Mouse (Mus musculus): Measurements from ENCODE around the gene 6030452D12Rik. TPM values are rescaled to one million over a fixed set of nuclear protein-coding genes. Genes with fewer than 3 reads are reported as not detected.

6030452D12Rik gene
- polyA plus RNA-seq, 1 experiment = not detected

- Histone ChIP-seq H3K4me1 (ENCODE audit: control insufficient read depth, insufficient read depth, low read length) (no peaks in the 10 kb centered on the region), H3K4me3 (replicated peaks; ENCODE audit: extremely low read depth, low read depth, low read length) (no peak overlapping the region)
- 81% methylated on average over 4 of the region's 4 CpGs for WGBS
- no peak for DNase-seq
- TF ChIP-seq POLR2A (IDR thresholded peaks at IDR 0.05; ENCODE audit: borderline replicate concordance, extremely low read depth, low read depth, low read length) (no peak), CTCF (IDR thresholded peaks at IDR 0.05; ENCODE audit: insufficient read depth, low read length) (peak; percentile 40)
These were observed 30.2 kb downstream of the 6030452D12Rik start for GRCm38 (mm10) chr8:106530566-106530965.

GRCm38 (mm10) chr8:106533709-106534108 lies 33.4 kb downstream of the 6030452D12Rik start:
- WGBS = 68% methylated on average over 7 of the region's 7 CpGs
- TF ChIP-seq CTCF (IDR thresholded peaks at IDR 0.05; ENCODE audit: insufficient read depth, low read length) (no peak), POLR2A (IDR thresholded peaks at IDR 0.05; ENCODE audit: borderline replicate concordance, extremely low read depth, low read depth, low read length) (no peak)
- no peak for DNase-seq
- no peaks in the 10 kb centered on the region for H3K4me1 ChIP-seq (ENCODE audit: control insufficient read depth, insufficient read depth, low read length)
- H3K4me3 ChIP-seq (replicated peaks; ENCODE audit: extremely low read depth, low read depth, low read length) = no peak overlapping the region

- WGBS = 31% methylated on average over 6 of the region's 6 CpGs
- H3K4me3 ChIP-seq (replicated peaks; ENCODE audit: extremely low read depth, low read depth, low read length) = no peak overlapping the region
These were observed 34.1 kb downstream of the 6030452D12Rik start for GRCm38 (mm10) chr8:106534449-106534848.

GRCm38 (mm10) chr8:106535448-106535847 lies 35.1 kb downstream of the 6030452D12Rik start:
- TF ChIP-seq POLR2A (IDR thresholded peaks at IDR 0.05; ENCODE audit: borderline replicate concordance, extremely low read depth, low read depth, low read length) = no peak
- TF ChIP-seq CTCF (IDR thresholded peaks at IDR 0.05; ENCODE audit: insufficient read depth, low read length) = peak; percentile 60
- WGBS = 61% methylated on average over 4 of the region's 4 CpGs
- Histone ChIP-seq H3K4me3 (replicated peaks; ENCODE audit: extremely low read depth, low read depth, low read length) (no peak overlapping the region), H3K4me1 (ENCODE audit: control insufficient read depth, insufficient read depth, low read length) (no peaks in the 10 kb centered on the region)
- DNase-seq = no peak

More at GRCm38 (mm10) chr8:106534449-106534848, 34.1 kb downstream of the 6030452D12Rik start:
- H3K4me1 ChIP-seq (ENCODE audit: control insufficient read depth, insufficient read depth, low read length) = no peaks in the 10 kb centered on the region
- TF ChIP-seq POLR2A (IDR thresholded peaks at IDR 0.05; ENCODE audit: borderline replicate concordance, extremely low read depth, low read depth, low read length) (no peak), CTCF (IDR thresholded peaks at IDR 0.05; ENCODE audit: insufficient read depth, low read length) (peak; percentile 44)
- DNase-seq = peak; percentile 60

GRCm38 (mm10) chr8:106539193-106539592 lies 38.9 kb downstream of the 6030452D12Rik start:
- Histone ChIP-seq H3K4me1 (ENCODE audit: control insufficient read depth, insufficient read depth, low read length) (no peaks in the 10 kb centered on the region), H3K4me3 (replicated peaks; ENCODE audit: extremely low read depth, low read depth, low read length) (no peak overlapping the region)
- DNase-seq = no peak
- WGBS = 65% methylated on average over 5 of the region's 5 CpGs
- TF ChIP-seq CTCF (IDR thresholded peaks at IDR 0.05; ENCODE audit: insufficient read depth, low read length) (no peak), POLR2A (IDR thresholded peaks at IDR 0.05; ENCODE audit: borderline replicate concordance, extremely low read depth, low read depth, low read length) (no peak)

- no peak for DNase-seq
- WGBS = 81% methylated on average over 11 of the region's 11 CpGs
- H3K4me1 ChIP-seq (ENCODE audit: control insufficient read depth, insufficient read depth, low read length) = no peaks in the 10 kb centered on the region
- no peak overlapping the region for H3K4me3 ChIP-seq (replicated peaks; ENCODE audit: extremely low read depth, low read depth, low read length)
- TF ChIP-seq CTCF (IDR thresholded peaks at IDR 0.05; ENCODE audit: insufficient read depth, low read length) (no peak), POLR2A (IDR thresholded peaks at IDR 0.05; ENCODE audit: borderline replicate concordance, extremely low read depth, low read depth, low read length) (no peak)
These were observed 40.7 kb downstream of the 6030452D12Rik start for GRCm38 (mm10) chr8:106541002-106541401.

GRCm38 (mm10) chr8:106543043-106543442 lies 42.7 kb downstream of the 6030452D12Rik start:
- no peak overlapping the region for H3K4me3 ChIP-seq (replicated peaks; ENCODE audit: extremely low read depth, low read depth, low read length)
- TF ChIP-seq CTCF (IDR thresholded peaks at IDR 0.05; ENCODE audit: insufficient read depth, low read length) = no peak
- TF ChIP-seq POLR2A (IDR thresholded peaks at IDR 0.05; ENCODE audit: borderline replicate concordance, extremely low read depth, low read depth, low read length) = no peak
- no peak for DNase-seq
- no peaks in the 10 kb centered on the region for H3K4me1 ChIP-seq (ENCODE audit: control insufficient read depth, insufficient read depth, low read length)
- WGBS = 87% methylated on average over 8 of the region's 8 CpGs

- 65% methylated on average over 2 of the region's 2 CpGs for WGBS
- H3K4me3 ChIP-seq (replicated peaks; ENCODE audit: extremely low read depth, low read depth, low read length) = no peak overlapping the region
- H3K4me1 ChIP-seq (ENCODE audit: control insufficient read depth, insufficient read depth, low read length) = no peaks in the 10 kb centered on the region
- no peak for DNase-seq
- TF ChIP-seq POLR2A (IDR thresholded peaks at IDR 0.05; ENCODE audit: borderline replicate concordance, extremely low read depth, low read depth, low read length) = no peak
- 0 out of 2 replicates have a peak, but pooled peaks have one; percentile 11 for TF ChIP-seq CTCF (IDR thresholded peaks at IDR 0.05; ENCODE audit: insufficient read depth, low read length)
These were observed 44.8 kb downstream of the 6030452D12Rik start for GRCm38 (mm10) chr8:106545149-106545548.

- DNase-seq = no peak
- no peak for TF ChIP-seq CTCF (IDR thresholded peaks at IDR 0.05; ENCODE audit: insufficient read depth, low read length)
- no peak for TF ChIP-seq POLR2A (IDR thresholded peaks at IDR 0.05; ENCODE audit: borderline replicate concordance, extremely low read depth, low read depth, low read length)
- Histone ChIP-seq H3K4me3 (replicated peaks; ENCODE audit: extremely low read depth, low read depth, low read length) (no peak overlapping the region), H3K4me1 (ENCODE audit: control insufficient read depth, insufficient read depth, low read length) (no peaks in the 10 kb centered on the region)
- 80% methylated on average over 7 of the region's 7 CpGs for WGBS
These were observed 46.4 kb downstream of the 6030452D12Rik start for GRCm38 (mm10) chr8:106546746-106547145.

GRCm38 (mm10) chr8:106548366-106548936 lies 48.1 kb downstream of the 6030452D12Rik start:
- TF ChIP-seq CTCF (IDR thresholded peaks at IDR 0.05; ENCODE audit: insufficient read depth, low read length) (no peak), POLR2A (IDR thresholded peaks at IDR 0.05; ENCODE audit: borderline replicate concordance, extremely low read depth, low read depth, low read length) (no peak)
- no peak for DNase-seq
- no peaks in the 10 kb centered on the region for H3K4me1 ChIP-seq (ENCODE audit: control insufficient read depth, insufficient read depth, low read length)
- WGBS = 74% methylated on average over 10 of the region's 10 CpGs
- no peak overlapping the region for H3K4me3 ChIP-seq (replicated peaks; ENCODE audit: extremely low read depth, low read depth, low read length)
